Mouse (Mus musculus): ENCODE measurements around the gene Cfap61. TPM values are rescaled to one million over a fixed set of nuclear protein-coding genes. Genes with fewer than 3 reads are reported as not detected.

Cfap61 gene
- polyA plus RNA-seq, 1 experiment = 0.33 TPM

DNA sequence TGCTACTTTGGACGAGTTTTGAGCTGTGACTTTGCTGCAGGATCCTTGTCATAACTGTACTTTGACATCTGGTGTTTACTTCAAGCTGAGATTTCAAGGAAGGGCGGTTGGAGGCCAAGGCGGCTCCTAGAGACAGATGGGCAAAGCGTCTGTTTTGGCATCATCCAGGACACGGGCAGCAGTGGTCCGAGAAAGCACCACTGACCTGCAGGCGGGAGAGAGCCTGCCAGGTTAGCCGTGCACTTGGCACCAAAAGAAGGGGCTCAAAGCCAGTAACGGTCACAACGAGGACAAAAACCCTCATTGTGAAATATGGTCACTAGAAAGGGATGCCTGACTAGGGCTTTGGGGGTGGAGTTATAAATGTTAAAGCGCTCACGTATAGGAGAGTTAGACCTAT lies 36.2 kb downstream of the Cfap61 start:
- Histone ChIP-seq H3K27ac (ENCODE audit: insufficient read depth, low read length) (no peak overlapping the region), H3K4me1 (ENCODE audit: control insufficient read depth, insufficient read depth, low read length) (no peaks in the 10 kb centered on the region), H3K4me3 (ENCODE audit: insufficient read depth, low read length) (no peak overlapping the region)
- no peak for TF ChIP-seq CTCF (IDR thresholded peaks at IDR 0.05; ENCODE audit: borderline replicate concordance, insufficient read depth, low read length)
- no peak for TF ChIP-seq POLR2A (IDR thresholded peaks at IDR 0.05; ENCODE audit: low read depth, low read length)

DNA sequence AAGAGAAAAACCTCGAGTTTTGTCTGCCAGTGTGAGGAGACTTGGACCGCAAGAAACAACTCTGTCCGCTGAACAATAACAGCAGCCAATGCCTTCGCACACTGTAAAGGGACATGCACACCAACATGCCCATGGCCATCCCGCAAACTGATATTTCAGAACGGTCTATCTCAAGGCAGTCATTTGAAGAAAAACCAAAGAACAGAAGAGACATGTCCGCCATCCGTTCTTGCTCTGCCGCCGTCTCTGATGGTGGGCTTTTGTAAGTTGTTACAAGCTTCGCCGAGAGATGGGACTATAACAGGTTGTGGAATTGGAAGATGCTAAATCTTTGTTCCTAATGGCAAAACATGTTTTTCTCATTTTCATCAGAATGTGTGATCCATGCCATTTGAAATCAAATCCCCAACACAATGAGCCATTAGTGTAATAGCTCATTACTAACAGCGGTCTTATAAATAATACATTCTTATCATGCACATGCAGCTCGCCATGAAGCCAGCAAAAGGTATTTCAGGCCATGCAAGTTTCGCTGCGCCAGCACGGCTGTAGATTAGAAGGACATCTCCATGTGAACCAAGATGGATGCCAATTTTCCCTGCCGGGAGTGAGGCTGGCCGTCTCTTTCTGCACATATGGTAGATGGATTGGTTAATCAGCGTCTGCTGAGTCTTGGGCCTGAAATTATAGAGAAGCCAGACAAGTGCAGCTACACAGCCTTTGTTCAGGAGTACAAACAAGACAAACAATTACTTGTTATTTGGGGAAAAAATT lies 36.8 kb downstream of the Cfap61 start:
- H3K4me1 ChIP-seq (ENCODE audit: control insufficient read depth, insufficient read depth, low read length) = no peaks in the 10 kb centered on the region
- TF ChIP-seq POLR2A (IDR thresholded peaks at IDR 0.05; ENCODE audit: low read depth, low read length) = no peak
- no peak for TF ChIP-seq CTCF (IDR thresholded peaks at IDR 0.05; ENCODE audit: borderline replicate concordance, insufficient read depth, low read length)
- H3K4me3 ChIP-seq (ENCODE audit: insufficient read depth, low read length) = no peak overlapping the region
- no peak overlapping the region for H3K27ac ChIP-seq (ENCODE audit: insufficient read depth, low read length)

DNA sequence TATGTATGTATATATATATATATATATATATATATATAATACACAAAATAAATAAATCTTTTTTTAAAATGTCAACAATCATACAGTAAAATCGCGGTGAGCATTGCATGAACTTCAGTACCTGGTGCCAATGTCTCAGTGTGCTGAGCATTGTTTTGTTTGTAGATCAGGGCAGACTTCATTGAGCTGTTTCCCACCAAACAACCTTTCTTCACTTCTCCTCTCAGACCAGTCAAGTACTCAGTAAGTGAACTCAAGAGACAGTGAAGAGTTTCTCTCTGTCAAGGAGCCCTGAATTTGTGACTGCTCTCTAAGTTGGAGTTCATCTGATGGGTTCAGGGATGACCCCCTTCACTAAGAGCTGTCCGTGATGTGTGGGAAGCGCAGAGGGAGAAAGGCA lies 38.0 kb downstream of the Cfap61 start:
- no peak overlapping the region for H3K4me3 ChIP-seq (ENCODE audit: insufficient read depth, low read length)
- no peaks in the 10 kb centered on the region for H3K4me1 ChIP-seq (ENCODE audit: control insufficient read depth, insufficient read depth, low read length)
- TF ChIP-seq CTCF (IDR thresholded peaks at IDR 0.05; ENCODE audit: borderline replicate concordance, insufficient read depth, low read length) = no peak
- TF ChIP-seq POLR2A (IDR thresholded peaks at IDR 0.05; ENCODE audit: low read depth, low read length) = no peak
- H3K27ac ChIP-seq (ENCODE audit: insufficient read depth, low read length) = no peak overlapping the region

DNA sequence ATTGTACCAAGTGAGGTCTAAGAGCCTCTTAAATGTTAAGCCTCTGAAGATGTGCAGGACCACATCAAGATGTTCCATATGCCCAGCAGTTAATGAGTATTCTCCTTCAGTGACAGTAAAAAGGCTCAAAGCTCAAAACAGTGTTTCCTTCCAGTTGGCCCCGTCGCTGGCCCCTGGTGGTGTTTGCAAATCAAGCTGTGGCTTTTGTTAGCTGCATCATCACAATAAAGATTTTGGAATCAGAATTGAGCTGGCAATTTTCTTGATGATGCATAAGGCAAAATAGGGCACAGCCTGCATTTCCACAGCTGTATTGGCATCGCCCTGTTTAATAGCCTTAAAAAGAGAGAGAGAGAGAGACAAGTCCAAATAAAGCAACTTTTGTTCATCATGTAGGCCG lies 45.0 kb downstream of the Cfap61 start:
- no peak overlapping the region for H3K27ac ChIP-seq (ENCODE audit: insufficient read depth, low read length)
- TF ChIP-seq POLR2A (IDR thresholded peaks at IDR 0.05; ENCODE audit: low read depth, low read length) = no peak
- TF ChIP-seq CTCF (IDR thresholded peaks at IDR 0.05; ENCODE audit: borderline replicate concordance, insufficient read depth, low read length) = no peak
- H3K4me3 ChIP-seq (ENCODE audit: insufficient read depth, low read length) = no peak overlapping the region
- no peaks in the 10 kb centered on the region for H3K4me1 ChIP-seq (ENCODE audit: control insufficient read depth, insufficient read depth, low read length)

DNA sequence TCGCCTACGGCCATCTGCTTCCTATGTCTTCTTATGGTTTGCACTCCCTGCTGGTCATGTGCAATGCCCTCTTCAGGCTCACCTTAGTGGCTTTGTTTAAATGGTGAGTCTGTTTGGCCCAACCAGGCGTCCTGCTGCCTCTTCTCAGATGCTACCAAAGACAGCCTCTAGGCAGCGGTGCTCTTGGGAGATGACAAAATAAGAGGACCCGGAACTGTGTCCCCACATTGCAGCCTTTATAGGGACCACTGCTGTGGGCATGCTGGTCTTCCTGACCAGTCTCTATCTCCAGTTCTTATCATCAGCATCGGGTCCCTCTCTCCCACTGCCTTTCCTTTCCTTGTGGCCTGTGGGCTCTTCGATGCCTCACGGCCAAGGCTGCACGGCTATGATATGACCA lies 46.3 kb downstream of the Cfap61 start:
- TF ChIP-seq CTCF (IDR thresholded peaks at IDR 0.05; ENCODE audit: borderline replicate concordance, insufficient read depth, low read length) (no peak), POLR2A (IDR thresholded peaks at IDR 0.05; ENCODE audit: low read depth, low read length) (no peak)
- Histone ChIP-seq H3K27ac (ENCODE audit: insufficient read depth, low read length) (no peak overlapping the region), H3K4me1 (ENCODE audit: control insufficient read depth, insufficient read depth, low read length) (no peaks in the 10 kb centered on the region), H3K4me3 (ENCODE audit: insufficient read depth, low read length) (no peak overlapping the region)

DNA sequence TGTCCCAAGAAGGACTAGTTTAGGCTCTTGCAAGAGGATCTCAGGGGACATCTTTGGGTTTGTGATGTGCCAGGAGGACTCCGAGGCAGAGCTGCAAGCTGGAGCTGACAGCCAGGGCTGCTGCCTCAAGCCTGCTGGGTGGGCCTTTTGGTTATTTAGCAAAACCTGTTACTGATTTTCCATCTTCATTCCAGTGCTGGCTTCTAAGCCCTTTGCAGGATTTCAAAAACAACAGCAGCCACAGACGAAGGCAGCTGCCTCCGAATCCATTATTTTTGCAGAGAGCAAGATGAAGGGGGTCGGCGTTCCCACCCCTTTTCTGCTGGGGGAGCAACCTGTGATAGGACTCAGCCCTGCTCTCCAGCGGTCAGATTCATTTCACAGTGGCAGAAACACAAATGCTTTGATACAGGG lies 47.1 kb downstream of the Cfap61 start:
- TF ChIP-seq POLR2A (IDR thresholded peaks at IDR 0.05; ENCODE audit: low read depth, low read length) = no peak
- no peak for TF ChIP-seq CTCF (IDR thresholded peaks at IDR 0.05; ENCODE audit: borderline replicate concordance, insufficient read depth, low read length)
- Histone ChIP-seq H3K4me1 (ENCODE audit: control insufficient read depth, insufficient read depth, low read length) (no peaks in the 10 kb centered on the region), H3K4me3 (ENCODE audit: insufficient read depth, low read length) (no peak overlapping the region), H3K27ac (ENCODE audit: insufficient read depth, low read length) (no peak overlapping the region)

DNA sequence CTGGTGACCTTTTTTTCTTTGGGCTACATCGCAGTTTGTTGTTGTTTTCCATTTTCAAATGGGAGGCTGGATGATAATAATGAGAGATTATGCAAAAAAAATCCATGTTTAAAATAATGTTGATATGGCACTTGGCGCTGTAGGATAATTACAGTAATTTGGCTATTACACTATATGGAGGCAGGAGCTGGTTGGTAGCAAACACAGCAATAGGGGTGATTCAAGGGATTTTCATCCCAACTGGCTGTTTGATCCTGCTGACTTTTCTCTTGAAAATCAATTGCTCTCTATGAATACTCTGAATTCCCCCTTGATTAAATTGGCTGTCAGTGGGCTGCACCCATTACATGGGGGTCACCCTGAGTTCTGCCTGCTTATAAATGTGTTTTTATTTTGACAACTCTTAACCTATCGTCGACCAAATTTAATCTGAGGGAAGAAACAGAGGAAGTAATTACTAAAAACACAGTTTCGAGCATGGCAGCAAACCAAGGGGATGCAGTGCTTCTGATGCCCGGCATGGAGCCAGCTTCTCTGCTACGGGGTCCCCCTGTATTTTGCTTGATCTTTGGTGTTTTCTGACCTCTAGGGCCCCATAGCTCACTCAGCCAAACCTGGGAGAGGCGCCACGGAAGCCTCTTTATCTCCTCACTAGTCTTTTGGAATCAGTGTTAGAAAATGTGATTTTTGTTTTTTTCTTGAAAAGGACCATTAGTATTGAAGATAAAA lies 47.9 kb downstream of the Cfap61 start:
- TF ChIP-seq POLR2A (IDR thresholded peaks at IDR 0.05; ENCODE audit: low read depth, low read length) (no peak), CTCF (IDR thresholded peaks at IDR 0.05; ENCODE audit: borderline replicate concordance, insufficient read depth, low read length) (no peak)
- Histone ChIP-seq H3K4me1 (ENCODE audit: control insufficient read depth, insufficient read depth, low read length) (no peaks in the 10 kb centered on the region), H3K27ac (ENCODE audit: insufficient read depth, low read length) (no peak overlapping the region), H3K4me3 (ENCODE audit: insufficient read depth, low read length) (no peak overlapping the region)

DNA sequence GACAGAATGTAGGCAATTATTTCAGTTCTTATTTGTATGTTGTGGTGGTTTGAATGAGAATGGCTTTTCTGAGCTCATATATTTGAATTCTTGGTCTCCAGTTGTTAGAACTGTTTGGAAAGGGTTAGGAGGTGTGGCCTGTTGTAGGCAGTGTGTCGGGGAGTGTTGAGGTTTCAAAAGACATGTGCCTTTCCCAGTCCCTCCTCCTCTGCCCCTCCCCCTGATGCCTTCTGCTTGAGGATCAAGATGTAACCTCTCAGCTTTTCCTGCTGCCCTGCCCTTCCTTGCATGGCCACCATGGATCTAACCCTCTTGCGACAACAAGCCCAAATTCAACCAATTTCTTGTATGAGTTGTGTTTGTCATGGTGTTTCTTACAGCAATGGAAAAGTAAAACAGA lies 53.2 kb downstream of the Cfap61 start:
- TF ChIP-seq POLR2A (IDR thresholded peaks at IDR 0.05; ENCODE audit: low read depth, low read length) (no peak), CTCF (IDR thresholded peaks at IDR 0.05; ENCODE audit: borderline replicate concordance, insufficient read depth, low read length) (no peak)
- H3K4me3 ChIP-seq (ENCODE audit: insufficient read depth, low read length) = no peak overlapping the region
- no peak overlapping the region for H3K27ac ChIP-seq (ENCODE audit: insufficient read depth, low read length)
- H3K4me1 ChIP-seq (ENCODE audit: control insufficient read depth, insufficient read depth, low read length) = no peaks in the 10 kb centered on the region

DNA sequence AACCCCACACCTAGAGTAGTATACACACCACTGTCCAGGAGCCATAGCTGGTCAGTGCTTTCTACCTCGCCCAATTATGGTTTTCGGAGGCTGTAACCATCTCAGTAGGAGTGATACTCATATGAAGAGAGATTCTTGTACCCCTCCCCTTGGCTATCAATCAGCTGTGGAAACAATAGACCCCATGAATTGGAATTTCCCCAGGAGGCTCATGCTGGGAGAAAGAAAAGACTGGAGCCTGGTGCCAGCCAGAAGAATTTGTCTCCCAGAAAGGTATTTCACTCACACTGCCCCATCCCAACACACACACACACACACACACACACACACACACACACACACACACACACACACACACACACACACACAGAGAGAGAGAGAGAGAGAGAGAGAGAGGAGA lies 55.9 kb downstream of the Cfap61 start:
- TF ChIP-seq CTCF (IDR thresholded peaks at IDR 0.05; ENCODE audit: borderline replicate concordance, insufficient read depth, low read length) (no peak), POLR2A (IDR thresholded peaks at IDR 0.05; ENCODE audit: low read depth, low read length) (no peak)
- Histone ChIP-seq H3K27ac (ENCODE audit: insufficient read depth, low read length) (no peak overlapping the region), H3K4me3 (ENCODE audit: insufficient read depth, low read length) (no peak overlapping the region), H3K4me1 (ENCODE audit: control insufficient read depth, insufficient read depth, low read length) (no peaks in the 10 kb centered on the region)

DNA sequence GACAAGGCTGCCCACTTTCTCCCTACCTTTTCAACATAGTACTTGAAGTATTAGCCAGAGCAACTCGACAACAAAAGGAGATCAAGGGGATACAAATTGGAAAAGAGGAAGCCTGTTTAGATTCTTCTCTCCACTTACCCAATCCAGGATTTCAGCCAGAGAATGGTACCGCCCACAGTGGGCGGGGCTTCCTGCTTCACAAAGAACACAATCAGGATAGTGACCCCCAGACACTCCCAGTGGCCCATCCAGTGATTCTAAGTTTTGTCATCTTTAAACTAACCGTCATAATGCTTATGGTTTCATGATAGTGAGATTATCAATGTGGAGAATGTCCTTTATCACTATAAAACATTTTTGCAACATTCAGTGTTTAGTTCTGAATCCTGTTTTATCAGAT lies 61.9 kb downstream of the Cfap61 start:
- H3K4me3 ChIP-seq (ENCODE audit: insufficient read depth, low read length) = no peak overlapping the region
- TF ChIP-seq CTCF (IDR thresholded peaks at IDR 0.05; ENCODE audit: borderline replicate concordance, insufficient read depth, low read length) (no peak), POLR2A (IDR thresholded peaks at IDR 0.05; ENCODE audit: low read depth, low read length) (no peak)

More for the DNA sequence above, 61.9 kb downstream of the Cfap61 start:
- Histone ChIP-seq H3K27ac (ENCODE audit: insufficient read depth, low read length) (no peak overlapping the region), H3K4me1 (ENCODE audit: control insufficient read depth, insufficient read depth, low read length) (no peaks in the 10 kb centered on the region)

All from embryonic fibroblast, embryonic 13.5 days (primary cell).